Mouse (Mus musculus) brain, embryonic 14.5 days (tissue): Measurements from ENCODE around the gene Dus4l.

ENCODE experiments used
- CTCF ChIP-seq: fragments of 200-500 bp; IDR thresholded peaks from 2 replicates; pipeline ENCODE4 v1.5.1; 2012; ENCODE audit warnings: inconsistent platforms, mild to moderate bottlenecking, moderate library complexity, borderline replicate concordance; ENCODE audit not compliant: insufficient read depth, insufficient read length; ENCODE audit errors: extremely low read depth
- POLR2A ChIP-seq: fragments of 200-500 bp; IDR thresholded peaks from 2 replicates; pipeline ENCODE4 v1.6.1; 2012; ENCODE audit warnings: mild to moderate bottlenecking, inconsistent platforms, borderline replicate concordance; ENCODE audit not compliant: poor library complexity, insufficient read depth, insufficient read length, severe bottlenecking; ENCODE audit errors: extremely low read depth

GRCm38 (mm10) chr12:31700623-31701347 is 46.2 kb upstream of the Dus4l start:
- TF ChIP-seq CTCF = no peak
- no peak for TF ChIP-seq POLR2A
